Mouse (Mus musculus) erythroblast, embryonic 14.5 days (primary cell): ENCODE measurements around the gene 4930449I24Rik.
"Not testable (repeated sequence)": the region's sequence is repeated elsewhere in the genome, so short reads cannot be mapped to it uniquely, and the experiment has no call there.

Experiments
- GATA1 ChIP-seq: IDR thresholded peaks from 2 replicates; pipeline ENCODE4 v1.6.1; 2012; ENCODE audit warnings: low read length, inconsistent platforms, mixed read lengths
- TAL1 ChIP-seq: IDR thresholded peaks from 3 replicates; pipeline ENCODE4 v1.6.1; 2012; ENCODE audit warnings: low read length, inconsistent platforms, mixed read lengths

GRCm38 (mm10) chr5:146481665-146482064 is 20.5 kb upstream of the 4930449I24Rik start, which contains the start of gene Gm6408:
- TF ChIP-seq TAL1, GATA1: not testable (repeated sequence)
